Mouse (Mus musculus): ENCODE data around the gene Olfr656. TPM values are rescaled to one million over a fixed set of nuclear protein-coding genes. Genes with fewer than 3 reads are reported as not detected.

The Olfr656 gene
- polyA plus RNA-seq (2015; fragmentation: Illumina TruSeq; extraction: RNeasy Lipid Tissue Mini Kit (QIAGEN cat#74804); ENCODE audit: insufficient read depth, low replicate concordance) = not detected

DNA sequence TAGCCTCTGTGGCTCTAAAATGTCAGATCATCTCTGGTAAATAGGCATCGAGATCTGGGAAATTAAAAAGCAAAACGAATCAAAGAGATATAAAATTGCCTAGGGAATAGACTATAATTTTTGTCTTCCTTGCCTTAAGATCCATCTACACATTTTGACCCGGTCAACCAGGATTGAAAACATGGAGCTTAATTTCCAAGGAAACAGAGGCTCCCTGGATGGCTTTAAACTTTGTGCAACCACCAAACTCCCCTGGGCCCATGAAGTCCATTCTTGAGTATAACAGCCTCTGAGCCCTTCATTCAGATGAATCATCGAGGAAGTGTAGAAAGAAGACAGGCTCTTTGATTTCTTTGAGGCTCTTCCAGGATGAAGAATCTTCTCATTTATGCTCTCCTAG, at the start of gene Olfr656:
TSS of gene Olfr656 (plus strand) at position 301 of the 400 bp plus-strand sequence.

DNA sequence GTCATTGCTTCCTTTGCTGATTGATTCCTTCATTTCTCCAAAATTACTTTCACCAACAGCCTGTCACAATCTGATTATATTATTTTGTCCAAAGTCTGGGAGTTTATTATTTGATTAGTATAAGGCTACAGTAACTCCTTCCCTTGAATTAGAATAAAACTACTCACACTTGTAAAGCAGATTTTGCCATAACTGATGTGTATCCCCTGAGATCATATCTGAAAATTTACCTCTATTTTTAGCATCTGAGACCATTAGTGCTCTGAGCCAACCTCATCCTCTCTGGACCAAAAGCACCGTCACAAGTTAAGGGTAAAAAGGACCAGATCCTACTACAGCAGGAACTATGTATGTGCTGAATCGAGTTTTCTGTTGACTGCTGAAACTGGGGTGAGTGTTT, 36.7 kb upstream of the Olfr656 start, which contains the start of gene Olfr653:
TSS of gene Olfr653 (plus strand) at position 301 of the 400 bp plus-strand sequence.

DNA sequence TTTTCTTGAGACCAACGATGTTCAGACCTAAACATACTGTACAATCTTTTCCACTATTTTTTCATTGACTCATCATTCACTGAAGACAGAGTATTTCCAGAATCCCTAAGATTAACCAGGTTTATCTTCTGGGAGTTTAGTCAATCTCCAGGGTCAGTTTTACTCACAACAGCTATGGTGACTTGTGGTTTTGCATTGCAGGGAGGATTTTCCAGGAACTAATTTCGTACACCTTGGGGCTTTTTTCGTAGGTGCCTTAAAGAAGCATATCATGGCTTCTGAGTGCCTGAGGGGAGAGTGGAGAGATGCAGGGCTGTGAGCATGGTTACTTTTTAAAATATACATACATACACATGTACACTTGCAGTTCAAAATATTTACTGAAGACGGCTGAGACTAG, 27.0 kb upstream of the Olfr656 start, which contains the start of gene Olfr654:
TSS of gene Olfr654 (plus strand) at position 301 of the 400 bp plus-strand sequence.

DNA sequence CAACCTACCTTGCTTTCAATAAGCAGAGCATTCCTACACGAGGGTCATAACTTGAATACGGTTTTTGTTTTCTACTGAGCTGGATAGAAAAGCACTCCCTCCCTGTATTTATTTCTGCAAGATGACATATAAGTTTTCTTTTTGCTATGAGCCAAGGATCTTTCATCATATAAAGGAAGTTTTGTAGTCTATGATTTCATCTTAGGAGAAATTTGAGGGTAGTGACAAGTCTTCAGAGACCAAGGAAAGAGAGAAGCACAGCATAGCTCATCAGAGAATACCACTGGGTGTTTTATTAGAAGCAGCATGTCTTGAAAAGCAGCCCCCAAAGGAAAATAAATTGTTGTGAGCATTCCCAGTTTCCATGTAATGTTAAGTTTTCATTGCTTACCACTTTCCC, 12.1 kb upstream of the Olfr656 start, which contains the start of gene Olfr655:
TSS of gene Olfr655 (minus strand) at position 101 of the 400 bp plus-strand sequence.

DNA sequence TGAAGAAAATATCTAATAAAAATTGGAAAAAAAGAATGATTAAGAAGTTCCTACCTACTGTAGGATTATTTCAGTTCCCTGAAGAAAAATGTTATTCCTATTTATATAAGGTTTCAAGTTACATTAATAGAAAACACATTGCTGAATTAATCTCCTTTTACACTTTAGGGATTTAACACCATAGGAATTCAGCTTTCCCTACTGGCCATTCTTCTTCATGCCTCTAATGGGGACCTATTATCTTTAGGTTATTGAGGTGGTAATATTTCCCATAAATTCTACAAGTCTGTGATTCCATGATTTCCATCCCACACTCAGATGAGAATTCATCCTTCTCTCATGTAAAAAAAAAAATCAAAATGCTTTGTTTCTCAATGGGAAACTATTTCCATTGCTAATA, 10.7 kb downstream of the Olfr656 start, which contains the start of gene Olfr657:
TSS of gene Olfr657 (plus strand) at position 301 of the 400 bp plus-strand sequence.

DNA sequence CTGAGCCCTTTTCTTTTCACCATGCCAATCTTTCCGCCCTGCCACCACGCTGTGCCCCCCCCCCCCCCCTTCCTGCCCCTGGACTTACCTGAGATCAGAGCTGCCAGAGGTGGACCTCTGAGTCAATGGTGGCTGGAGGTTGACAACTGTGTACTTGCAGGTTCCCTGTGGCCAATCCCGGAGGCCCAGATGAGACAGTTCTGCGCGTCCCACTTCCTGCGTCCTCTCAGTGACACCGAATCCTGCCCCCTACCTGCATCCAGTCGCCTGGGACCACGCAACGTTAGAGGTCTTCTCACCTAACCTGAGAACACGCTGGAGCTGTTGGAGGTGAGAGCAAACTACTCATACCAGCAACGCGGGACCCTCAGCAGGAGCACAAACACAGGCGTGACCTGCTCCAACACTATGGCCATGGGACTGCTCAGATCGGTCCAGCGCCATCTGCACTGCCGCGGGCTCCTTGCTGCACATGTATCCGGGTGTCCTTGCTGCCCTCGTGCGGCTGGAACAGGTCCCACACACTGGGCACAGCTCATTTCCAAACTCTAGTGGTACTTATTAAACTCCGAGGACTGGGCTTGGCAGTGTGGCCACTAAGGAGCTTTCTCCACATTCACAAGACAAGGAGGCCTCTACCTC, 33.2 kb downstream of the Olfr656 start, which contains the start of gene Olfr658:
TSS of gene Olfr658 (minus strand) at position 465 of the 642 bp plus-strand sequence.

DNA sequence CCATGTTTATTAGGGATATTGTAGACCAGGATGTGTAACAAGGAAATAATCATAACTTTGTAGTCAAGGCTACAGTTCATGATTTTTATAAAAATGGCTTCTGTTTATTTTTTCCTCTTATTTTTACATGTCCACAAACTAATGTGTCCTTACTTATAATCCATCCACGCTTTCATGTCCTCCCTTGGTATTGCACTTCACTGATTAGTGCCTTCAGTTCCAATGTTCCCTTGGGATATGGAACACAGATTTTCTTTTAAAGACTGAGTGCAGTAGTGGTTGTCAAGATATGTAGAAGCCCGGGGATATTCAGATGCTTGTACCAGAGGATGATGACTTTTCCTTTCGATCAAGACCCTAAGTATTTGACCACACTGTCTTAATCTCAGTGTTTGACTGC, 52.7 kb downstream of the Olfr656 start, which contains the start of gene Olfr659:
TSS of gene Olfr659 (plus strand) at position 301 of the 400 bp plus-strand sequence.

Other genes starting within 250 kb of the Olfr656 start
- 84.2 TPM for gene Trim30b, start 244.1 kb upstream of the Olfr656 start, polyA plus RNA-seq (2015; fragmentation: Illumina TruSeq; extraction: RNeasy Lipid Tissue Mini Kit (QIAGEN cat#74804); ENCODE audit: insufficient read depth, low replicate concordance)
- gene Trim30c, start 213.1 kb upstream of the Olfr656 start, polyA plus RNA-seq (2015; fragmentation: Illumina TruSeq; extraction: RNeasy Lipid Tissue Mini Kit (QIAGEN cat#74804); ENCODE audit: insufficient read depth, low replicate concordance) = 6.6 TPM
- gene Trim30a, start 148.8 kb upstream of the Olfr656 start, polyA plus RNA-seq (2015; fragmentation: Illumina TruSeq; extraction: RNeasy Lipid Tissue Mini Kit (QIAGEN cat#74804); ENCODE audit: insufficient read depth, low replicate concordance) = 165 TPM
- 83.4 TPM for gene Trim30d, start 106.1 kb upstream of the Olfr656 start, polyA plus RNA-seq (2015; fragmentation: Illumina TruSeq; extraction: RNeasy Lipid Tissue Mini Kit (QIAGEN cat#74804); ENCODE audit: insufficient read depth, low replicate concordance)
- not detected for gene Olfr651, start 63.8 kb upstream of the Olfr656 start, polyA plus RNA-seq (2015; fragmentation: Illumina TruSeq; extraction: RNeasy Lipid Tissue Mini Kit (QIAGEN cat#74804); ENCODE audit: insufficient read depth, low replicate concordance)
- gene Olfr652, start 53.1 kb upstream of the Olfr656 start, polyA plus RNA-seq (2015; fragmentation: Illumina TruSeq; extraction: RNeasy Lipid Tissue Mini Kit (QIAGEN cat#74804); ENCODE audit: insufficient read depth, low replicate concordance) = not detected
- not detected for gene Olfr653, start 36.6 kb upstream of the Olfr656 start, polyA plus RNA-seq (2015; fragmentation: Illumina TruSeq; extraction: RNeasy Lipid Tissue Mini Kit (QIAGEN cat#74804); ENCODE audit: insufficient read depth, low replicate concordance)
- gene Olfr654, start 26.9 kb upstream of the Olfr656 start, polyA plus RNA-seq (2015; fragmentation: Illumina TruSeq; extraction: RNeasy Lipid Tissue Mini Kit (QIAGEN cat#74804); ENCODE audit: insufficient read depth, low replicate concordance) = not detected
- gene Olfr655, start 12.2 kb upstream of the Olfr656 start, polyA plus RNA-seq (2015; fragmentation: Illumina TruSeq; extraction: RNeasy Lipid Tissue Mini Kit (QIAGEN cat#74804); ENCODE audit: insufficient read depth, low replicate concordance) = not detected
- not detected for gene Olfr657, start 10.8 kb downstream of the Olfr656 start, polyA plus RNA-seq (2015; fragmentation: Illumina TruSeq; extraction: RNeasy Lipid Tissue Mini Kit (QIAGEN cat#74804); ENCODE audit: insufficient read depth, low replicate concordance)
- gene Olfr658, start 33.4 kb downstream of the Olfr656 start, polyA plus RNA-seq (2015; fragmentation: Illumina TruSeq; extraction: RNeasy Lipid Tissue Mini Kit (QIAGEN cat#74804); ENCODE audit: insufficient read depth, low replicate concordance) = 0.12 TPM
- not detected for gene Olfr659, start 52.8 kb downstream of the Olfr656 start, polyA plus RNA-seq (2015; fragmentation: Illumina TruSeq; extraction: RNeasy Lipid Tissue Mini Kit (QIAGEN cat#74804); ENCODE audit: insufficient read depth, low replicate concordance)
- not detected for gene Olfr661, start 72.5 kb downstream of the Olfr656 start, polyA plus RNA-seq (2015; fragmentation: Illumina TruSeq; extraction: RNeasy Lipid Tissue Mini Kit (QIAGEN cat#74804); ENCODE audit: insufficient read depth, low replicate concordance)
- not detected for gene Usp17le, start 163.5 kb downstream of the Olfr656 start, polyA plus RNA-seq (2015; fragmentation: Illumina TruSeq; extraction: RNeasy Lipid Tissue Mini Kit (QIAGEN cat#74804); ENCODE audit: insufficient read depth, low replicate concordance)
- not detected for gene Usp17lb, start 228.6 kb downstream of the Olfr656 start, polyA plus RNA-seq (2015; fragmentation: Illumina TruSeq; extraction: RNeasy Lipid Tissue Mini Kit (QIAGEN cat#74804); ENCODE audit: insufficient read depth, low replicate concordance)
- gene Usp17la, start 243.1 kb downstream of the Olfr656 start, polyA plus RNA-seq (2015; fragmentation: Illumina TruSeq; extraction: RNeasy Lipid Tissue Mini Kit (QIAGEN cat#74804); ENCODE audit: insufficient read depth, low replicate concordance) = not detected

All from spleen, adult 10 weeks (tissue).